Mouse (Mus musculus) adipocyte (in vitro differentiated cells): ENCODE data around the gene Gm17067.
"Not testable (repeated sequence)": the region's sequence is repeated elsewhere in the genome, so short reads cannot be mapped to it uniquely, and the experiment has no call there.

ENCODE experiments used
- DNase-seq: peaks from one replicate; pipeline ENCODE4 v3.0.0-alpha.2; 2016; ENCODE audit warnings: low spot score

The Gm17067 gene

DNA sequence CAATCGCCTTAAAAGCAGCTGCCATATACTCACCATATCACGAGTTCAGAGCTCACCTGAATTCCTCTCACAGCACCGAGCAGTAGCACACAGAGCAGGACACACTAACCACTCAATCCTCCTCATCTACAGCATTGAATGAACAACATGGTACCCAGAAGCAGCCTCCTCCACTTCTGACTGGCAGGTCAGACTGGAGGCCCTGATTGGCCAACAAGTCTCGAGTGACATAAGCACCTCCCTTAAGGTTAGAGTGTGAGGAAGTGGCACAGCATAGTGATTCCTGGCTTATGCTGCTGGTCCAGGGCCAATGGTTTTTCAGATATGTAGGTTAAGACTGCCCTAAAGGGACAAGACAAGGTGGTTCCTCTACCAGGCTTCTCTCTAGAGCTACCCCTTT lies at the start of gene Gm17067:
Gene Gm17067 (minus strand): TSS at position 101 of the 400 bp plus-strand sequence.
- not testable (repeated sequence) for DNase-seq

DNA sequence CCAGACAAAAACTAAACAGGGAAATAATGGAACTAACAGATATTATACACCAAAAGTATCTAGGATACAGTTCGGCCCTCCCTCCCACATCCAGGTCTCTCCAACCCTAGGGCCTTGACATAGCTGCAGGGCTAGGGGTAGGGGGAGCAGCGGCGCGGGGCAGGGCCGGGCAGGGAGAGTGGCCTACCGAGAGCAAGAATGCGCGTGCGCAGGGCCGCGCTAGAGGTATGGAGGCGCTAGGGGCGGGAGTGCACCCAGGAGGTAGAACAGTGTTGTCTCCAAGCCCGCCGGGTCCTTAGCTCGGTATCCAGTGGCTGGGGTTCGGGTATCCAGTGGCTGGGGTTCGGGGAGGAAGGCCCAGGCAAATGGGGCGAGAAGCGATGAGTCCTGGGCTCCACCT lies 23.0 kb upstream of the Gm17067 start:
- no peak for DNase-seq

DNA sequence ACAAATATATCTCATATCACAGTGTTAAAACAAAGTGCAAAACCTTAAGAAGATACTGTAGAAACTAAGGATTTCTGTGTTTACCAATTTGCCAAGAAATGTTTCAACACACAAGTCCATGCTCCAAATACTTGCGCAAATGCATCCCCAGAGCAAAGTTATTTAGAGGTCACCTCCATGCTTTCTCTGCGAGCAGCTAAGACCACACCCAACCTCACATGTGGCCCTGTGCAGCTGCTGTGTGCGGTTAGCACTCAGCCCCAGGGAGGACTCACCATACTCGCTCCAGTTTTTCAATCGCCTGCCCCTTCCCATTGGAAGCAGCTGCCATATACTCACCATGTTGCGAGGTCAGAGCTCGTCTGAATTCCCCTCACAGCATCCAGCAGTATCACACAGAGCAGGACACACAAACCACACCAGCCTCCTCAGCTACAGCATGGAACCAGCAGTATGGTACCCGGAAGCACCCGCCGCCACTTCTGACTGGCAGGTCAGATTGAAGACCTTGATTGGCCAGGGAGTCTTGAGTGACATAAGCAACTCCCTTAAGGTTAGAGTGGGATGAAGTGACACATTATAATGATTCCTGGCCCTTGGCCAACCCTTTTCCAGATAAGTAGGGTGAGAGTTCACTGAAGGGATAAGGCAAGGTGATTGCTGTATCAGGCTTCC lies 11.9 kb upstream of the Gm17067 start:
- no peak for DNase-seq

DNA sequence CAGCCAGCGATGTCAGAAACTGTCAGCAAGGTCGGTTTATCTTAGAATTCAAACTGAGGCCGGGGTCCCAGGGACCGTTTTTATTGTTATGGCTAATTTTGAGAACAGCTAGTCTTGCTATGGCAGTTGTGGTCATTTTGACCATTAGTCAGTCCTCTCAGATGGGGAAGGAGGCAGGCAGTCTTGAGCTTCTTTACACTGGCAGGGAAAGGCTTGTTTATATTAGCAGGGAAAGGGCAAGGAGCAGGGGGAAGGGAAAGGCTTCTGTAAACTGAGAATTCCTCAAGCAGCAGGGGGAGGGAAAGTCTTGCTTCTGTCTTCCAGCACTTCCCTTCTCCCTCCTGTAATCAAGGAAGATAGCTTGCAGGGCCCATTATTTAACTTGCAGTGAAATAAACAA lies 33.6 kb downstream of the Gm17067 start:
- peak; percentile 59 for DNase-seq

DNA sequence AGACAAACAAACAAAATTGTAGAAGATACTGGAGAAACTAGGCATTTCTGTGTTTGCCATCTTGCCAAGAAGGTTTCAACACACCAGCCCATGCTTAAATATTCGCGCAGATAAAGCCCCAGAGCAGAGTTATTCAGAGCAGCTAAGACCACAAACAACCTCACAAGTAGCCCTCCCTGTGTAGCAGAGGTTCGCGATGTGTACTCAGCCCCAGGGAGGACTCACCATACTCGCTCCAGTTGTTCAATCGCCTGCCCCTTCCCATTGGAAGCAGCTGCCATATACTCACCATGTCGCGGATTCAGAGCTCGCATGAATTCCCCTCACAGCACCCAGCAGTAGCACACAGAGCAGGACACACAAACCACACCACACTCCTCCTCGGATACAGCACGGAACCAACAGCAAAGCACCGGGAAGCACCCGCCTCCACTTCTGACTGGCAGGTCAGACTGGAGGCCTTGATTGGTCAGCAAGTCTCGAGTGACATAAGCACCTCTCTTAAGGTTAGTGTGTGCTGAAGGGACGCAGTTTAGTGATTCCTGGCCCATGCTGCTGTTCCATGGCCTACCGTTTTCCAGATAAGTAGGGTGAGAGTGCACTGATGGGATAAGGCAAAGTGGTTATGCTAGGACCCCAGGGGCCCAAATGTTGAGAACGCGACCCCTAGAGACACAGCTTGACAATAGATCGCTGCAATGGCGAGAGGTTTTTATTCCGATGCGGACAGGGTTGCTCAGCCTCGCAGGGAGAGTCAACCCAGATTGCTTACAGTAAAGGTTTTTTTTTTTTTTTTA lies 34.3 kb downstream of the Gm17067 start, which contains the start of gene Zfp975:
Gene Zfp975 (minus strand): TSS at position 381 of the 797 bp plus-strand sequence.
- peak; percentile 86 for DNase-seq

DNA sequence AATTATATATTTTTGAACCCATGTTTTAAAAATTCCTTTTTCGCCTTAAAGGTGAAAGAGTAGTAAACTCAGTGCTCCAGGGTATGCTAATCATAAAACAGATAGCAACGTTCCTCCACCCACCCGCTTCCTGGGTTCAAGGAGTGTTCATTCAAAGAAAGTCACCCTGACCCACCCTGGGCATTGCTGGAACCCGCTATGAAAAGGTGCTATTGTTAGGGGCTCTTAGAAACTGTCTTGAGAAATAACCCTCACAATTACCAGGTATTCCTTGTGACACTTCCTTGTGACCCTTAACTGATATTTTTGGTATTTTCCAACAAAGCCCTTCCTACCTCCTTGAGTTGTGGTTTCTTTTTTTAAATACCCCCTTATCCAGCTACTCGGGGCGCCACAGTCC lies 46.7 kb downstream of the Gm17067 start:
- not testable (repeated sequence) for DNase-seq

DNA sequence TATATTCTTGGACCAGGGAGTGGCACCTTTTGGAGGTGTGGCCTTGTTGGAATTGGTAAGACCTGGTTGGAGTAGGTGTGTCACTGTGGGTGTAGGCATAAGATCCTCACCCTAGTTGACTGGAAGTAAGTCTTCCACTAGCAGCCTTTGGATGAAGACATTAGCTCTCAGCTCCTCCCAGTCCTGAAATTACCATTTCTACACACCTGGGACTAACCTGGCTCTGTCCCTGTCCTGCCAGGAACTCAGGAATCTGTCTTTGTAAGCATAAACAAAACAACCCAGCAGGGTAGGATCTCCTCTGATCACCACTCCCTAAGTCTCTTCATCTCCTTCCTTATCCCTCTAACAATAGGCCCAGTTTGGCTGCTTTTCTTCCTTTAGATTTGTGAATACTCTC lies 47.2 kb downstream of the Gm17067 start:
- not testable (repeated sequence) for DNase-seq

DNA sequence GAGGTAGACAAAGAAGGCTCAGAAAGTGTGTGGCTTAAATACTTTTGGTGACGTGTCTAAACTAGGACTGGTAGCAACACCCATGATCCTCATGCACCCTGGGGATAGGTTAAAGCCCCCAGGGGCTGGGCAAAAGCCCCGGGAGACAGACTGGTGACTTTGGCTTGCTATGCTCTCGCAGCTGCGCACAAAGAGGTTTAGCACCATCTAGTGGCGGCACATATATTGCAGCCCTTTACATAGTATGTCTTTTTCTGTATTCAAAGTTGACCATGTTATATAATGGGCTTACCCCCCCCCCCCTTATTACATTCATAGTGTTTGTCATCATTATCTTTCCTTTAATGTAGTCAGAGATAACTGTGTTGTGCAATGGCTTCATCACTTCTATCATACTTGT lies 66.7 kb downstream of the Gm17067 start:
- DNase-seq: not testable (repeated sequence)
